Mouse (Mus musculus) liver, embryonic 14.5 days (tissue): ENCODE measurements around the gene Surf4. TPM values are rescaled to one million over a fixed set of nuclear protein-coding genes. Genes with fewer than 3 reads are reported as not detected.

ENCODE experiments used
- ATAC-seq: fragments of 200-750 bp; cut with Nextera tagmentation; 2 replicates; pipeline ENCODE4 v1.8.0; 2017; ENCODE audit warnings: moderate number of reproducible peaks, mild to moderate bottlenecking, moderate library complexity; ENCODE audit not compliant: insufficient read depth
- DNase-seq, 3 experiments: peaks; one replicate each; pipeline ENCODE4 v3.0.0-alpha.2; 2012 to 2013; ENCODE audit warnings: low read depth in 3 of 3, low spot score in 3 of 3
- H3K27ac ChIP-seq: fragments of 300-500 bp; sonication (generic); 2 replicates; pipeline ENCODE4 v1.5.1; 2014; ENCODE audit warnings: moderate library complexity, mild to moderate bottlenecking, control low read depth, inconsistent platforms
- H3K27me3 ChIP-seq: fragments of 300-500 bp; sonication (generic); 2 replicates; pipeline ENCODE4 v1.6.1; 2014; ENCODE audit warnings: mild to moderate bottlenecking, low read length, moderate library complexity; ENCODE audit not compliant: control insufficient read depth, insufficient read depth
- H3K36me3 ChIP-seq: fragments of 300-500 bp; sonication (generic); replicated peaks from 2 replicates; pipeline ENCODE4 v1.6.1; 2014; ENCODE audit warnings: low read depth; ENCODE audit not compliant: control insufficient read depth, insufficient read depth
- H3K4me1 ChIP-seq, 2 experiments: fragments of 200-500 bp in 1 of 2; fragments of 300-500 bp in 1 of 2; sonication (generic) in 1 of 2; replicated peaks; 2 replicates each; pipeline ENCODE4 v1.6.1; 2012 to 2014; ENCODE audit warnings: antibody characterized with exemption in 1 of 2, inconsistent platforms in 1 of 2, low read length in 1 of 2; ENCODE audit not compliant: control insufficient read depth in 2 of 2, insufficient read depth in 2 of 2
- H3K4me2 ChIP-seq: fragments of 300-500 bp; sonication (generic); 2 replicates; pipeline ENCODE4 v1.6.1; 2014; ENCODE audit warnings: low read depth, mild to moderate bottlenecking, control low read depth, moderate library complexity
- H3K4me3 ChIP-seq, 2 experiments: fragments of 200-500 bp in 1 of 2; fragments of 300-500 bp in 1 of 2; sonication (generic) in 1 of 2; 2 replicates each; pipeline ENCODE4 v1.5.1; 2012 to 2014; ENCODE audit warnings: low read depth in 2 of 2, low read length in 2 of 2, mild to moderate bottlenecking in 2 of 2, control low read depth in 1 of 2, inconsistent platforms in 1 of 2, moderate library complexity in 1 of 2; ENCODE audit not compliant: insufficient read depth in 1 of 2
- H3K9ac ChIP-seq: fragments of 300-500 bp; sonication (generic); replicated peaks from 2 replicates; pipeline ENCODE4 v1.6.1; 2014; ENCODE audit warnings: mild to moderate bottlenecking, control low read depth, moderate library complexity
- H3K9me3 ChIP-seq: fragments of 300-500 bp; sonication (generic); 2 replicates; pipeline ENCODE4 v1.6.1; 2016; ENCODE audit warnings: low read length, mixed read lengths; ENCODE audit not compliant: control insufficient read depth
- CTCF ChIP-seq: IDR thresholded peaks from 2 replicates; pipeline ENCODE4 v1.5.1; 2016; ENCODE audit warnings: antibody characterized with exemption, low read depth, control low read depth
- EP300 ChIP-seq: IDR thresholded peaks from 2 replicates; pipeline ENCODE4 v1.6.1; 2016; ENCODE audit warnings: antibody characterized with exemption, low read depth
- WGBS: fragments of 180-500 bp; shearing (Covaris S2); extraction: QIAGEN DNeasy Blood & Tissue Kit; methylation state at CpG from one replicate; pipeline ENCODE4 v1.1.7; 2014; ENCODE audit not compliant: insufficient replicate concordance; 5-methylcytosine and 5-hydroxymethylcytosine counted together
- polyA plus RNA-seq, 2 experiments: library from polyadenylated mRNA; depleted of rRNA in 1 of 2; stranded (reverse) in 1 of 2; unstranded in 1 of 2; fragments of >200 nt; fragmentation: Nextera tagmentation in 1 of 2; extraction: Ambion mirVana in 1 of 2; gene quantifications; 2 replicates each; pipeline versions ENCODE4 v1.2.1 to v1.2.3; 2012 to 2014

Gene Surf4
- polyA plus RNA-seq, 2 experiments: 53.4 to 83.1 TPM

GRCm38 (mm10) chr2:26908710-26909386, 24.9 kb downstream of the Surf4 start:
- H3K4me1 ChIP-seq: peaks cover 12 to 13% of the 10 kb centered on the region in 2 experiments
- H3K9ac ChIP-seq: peak overlapping the region; percentile 74
- H3K4me3 ChIP-seq: peak overlapping the region; percentile 80 to 92
- TF ChIP-seq EP300 (no peak), CTCF (no peak)
- H3K27ac ChIP-seq: no peak overlapping the region
- no peak for ATAC-seq
- H3K36me3 ChIP-seq: peaks cover 50% of the 10 kb centered on the region
- 55% methylated on average over 18 of the region's 18 CpGs for WGBS
- no peak for DNase-seq
- peak overlapping the region; percentile 97 for H3K4me2 ChIP-seq
- no peaks in the 10 kb centered on the region for H3K27me3 ChIP-seq
- no peaks in the 10 kb centered on the region for H3K9me3 ChIP-seq

GRCm38 (mm10) chr2:26907109-26907508, 26.6 kb downstream of the Surf4 start:
- no peak overlapping the region for H3K9ac ChIP-seq
- no peak overlapping the region for H3K27ac ChIP-seq
- no peak overlapping the region for H3K4me3 ChIP-seq
- peaks cover 33% of the 10 kb centered on the region for H3K36me3 ChIP-seq
- H3K4me2 ChIP-seq: no peak overlapping the region
- no peaks in the 10 kb centered on the region for H3K9me3 ChIP-seq
- peaks cover 9 to 15% of the 10 kb centered on the region in 2 experiments for H3K4me1 ChIP-seq
- no peak for ATAC-seq
- H3K27me3 ChIP-seq: no peaks in the 10 kb centered on the region
- TF ChIP-seq EP300 (no peak), CTCF (peak; percentile 92)
- WGBS: 51% methylated on average over 4 of the region's 4 CpGs
- no peak for DNase-seq

- Histone ChIP-seq H3K4me2 (no peak overlapping the region), H3K36me3 (peaks cover 26% of the 10 kb centered on the region), H3K27ac (no peak overlapping the region), H3K27me3 (no peaks in the 10 kb centered on the region), H3K4me1 (peaks cover 8 to 20% of the 10 kb centered on the region in 2 experiments), H3K9ac (no peak overlapping the region), H3K9me3 (no peaks in the 10 kb centered on the region), H3K4me3 (no peak overlapping the region)
- 78% methylated on average over 3 of the region's 3 CpGs for WGBS
- TF ChIP-seq EP300: no peak
- TF ChIP-seq CTCF: no peak
- no peak for ATAC-seq
- no peak for DNase-seq
These were observed 27.3 kb downstream of the Surf4 start for GRCm38 (mm10) chr2:26906431-26906830.

DNA sequence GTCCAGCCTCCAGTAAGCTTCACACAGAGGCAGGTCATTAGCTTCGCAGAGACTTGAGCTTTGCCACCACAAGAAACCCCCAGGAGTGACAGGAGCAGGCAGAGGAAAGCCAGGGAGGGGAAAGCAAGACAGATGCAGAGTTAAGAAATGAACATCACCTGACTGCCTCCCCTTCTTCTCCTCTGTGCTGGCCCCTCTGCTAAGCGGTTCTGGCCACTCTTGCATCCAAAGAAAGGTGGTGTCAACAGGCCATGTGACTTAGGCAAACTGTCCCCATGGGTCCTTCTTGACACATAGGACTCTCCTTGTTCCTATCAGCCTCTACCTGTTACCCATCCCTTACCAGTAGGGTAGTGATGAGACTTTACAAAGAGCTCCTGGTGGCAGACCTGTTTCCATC, 27.8 kb downstream of the Surf4 start:
- Histone ChIP-seq H3K4me1 (peaks cover 11 to 22% of the 10 kb centered on the region in 2 experiments), H3K27ac (no peak overlapping the region), H3K36me3 (peaks cover 24% of the 10 kb centered on the region), H3K4me2 (no peak overlapping the region), H3K4me3 (no peak overlapping the region), H3K9ac (no peak overlapping the region), H3K9me3 (no peaks in the 10 kb centered on the region), H3K27me3 (no peaks in the 10 kb centered on the region)
- DNase-seq (no peak), ATAC-seq (no peak)
- WGBS: 61% methylated on average over 2 of the region's 2 CpGs
- no peak for TF ChIP-seq EP300
- no peak for TF ChIP-seq CTCF

DNA sequence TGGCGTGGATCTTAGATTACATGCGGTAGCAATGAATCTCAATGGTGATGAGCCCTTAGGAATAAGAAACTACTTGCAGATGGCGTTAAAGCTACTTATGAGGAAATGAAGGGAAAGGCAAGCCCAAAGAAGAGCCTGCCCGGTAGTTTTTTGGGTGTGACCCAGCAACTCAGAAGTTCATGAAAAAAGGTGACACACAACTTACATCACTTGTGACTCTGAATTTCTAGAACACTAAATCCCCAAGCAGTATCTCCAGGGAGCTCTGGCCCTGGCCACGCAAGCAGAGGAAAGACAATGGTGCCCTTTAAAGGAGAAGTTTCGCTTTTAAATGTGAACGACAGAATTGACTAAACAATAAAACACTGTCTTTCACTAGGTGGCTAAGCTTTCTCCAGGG, 30.4 kb downstream of the Surf4 start:
- H3K27me3 ChIP-seq: no peaks in the 10 kb centered on the region
- ATAC-seq (peak; percentile 2; the same call in 1 of the 2 replicates), DNase-seq (no peak)
- H3K4me2 ChIP-seq: peak overlapping the region; percentile 89
- H3K4me3 ChIP-seq: peak overlapping the region; percentile 85 to 91
- H3K36me3 ChIP-seq: peaks cover 39% of the 10 kb centered on the region
- peak overlapping the region; percentile 74 for H3K9ac ChIP-seq
- TF ChIP-seq EP300 (no peak), CTCF (no peak)
- H3K27ac ChIP-seq: peak overlapping the region; percentile 85
- H3K4me1 ChIP-seq: peaks cover 4 to 15% of the 10 kb centered on the region in 2 experiments
- no peaks in the 10 kb centered on the region for H3K9me3 ChIP-seq
- 16% methylated on average over 7 of the region's 7 CpGs for WGBS
